Mouse (Mus musculus) T-helper 17 cell (primary cell): Measurements from ENCODE around the gene Rab11fip5.

Experiments
- in situ Hi-C, 2 experiments: fragments of 300-600 bp; cut with MboI, MseI; formaldehyde crosslinking; loops; 1 replicate in 1 of 2; 2 replicates in 1 of 2; pipeline ENCODE4 v1.15.1; 2025; ENCODE audit warnings: high pct_unique_total_duplicates in 2 of 2

The Rab11fip5 gene

DNA sequence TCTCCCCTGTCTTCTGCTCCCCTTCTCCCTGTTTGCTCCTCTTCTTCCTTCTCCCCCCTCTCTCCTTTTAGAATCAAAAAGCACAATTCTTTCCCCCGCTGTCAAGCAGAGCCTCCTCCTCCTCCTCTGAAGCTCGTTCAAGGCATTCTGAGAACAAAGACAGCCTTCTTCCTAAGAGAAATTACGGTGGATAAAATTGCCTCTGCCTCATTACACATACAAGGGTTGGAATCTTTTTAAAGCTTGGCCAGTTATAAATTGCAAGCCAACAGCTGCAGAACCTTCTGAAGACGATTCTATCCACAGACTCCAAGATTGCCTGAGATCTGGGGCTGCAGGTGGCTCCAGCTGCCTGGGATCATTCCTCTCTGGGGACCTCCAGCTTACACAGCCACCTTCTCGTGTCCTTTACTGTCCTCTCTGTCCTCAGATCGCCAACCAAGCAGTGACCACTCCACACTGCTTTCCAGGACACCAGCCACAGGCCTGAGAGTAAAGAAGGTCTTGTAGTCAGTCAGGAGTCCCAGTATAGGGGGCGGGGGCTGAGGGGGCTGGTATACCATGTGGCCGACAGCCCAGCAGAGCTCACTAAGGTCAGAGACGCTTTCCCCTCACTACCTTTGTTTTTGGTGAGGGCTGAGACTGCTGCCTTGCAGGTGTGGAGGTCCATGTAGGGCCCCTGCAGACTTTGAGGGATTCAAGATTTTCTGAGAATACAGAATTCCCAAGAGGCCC lies 60.2 kb downstream of the Rab11fip5 start:
- in situ Hi-C loops = no loop called here

- in situ Hi-C loops = no loop called here
Measured at GRCm38 (mm10) chr6:85307894-85308293, 66.5 kb downstream of the Rab11fip5 start.

DNA sequence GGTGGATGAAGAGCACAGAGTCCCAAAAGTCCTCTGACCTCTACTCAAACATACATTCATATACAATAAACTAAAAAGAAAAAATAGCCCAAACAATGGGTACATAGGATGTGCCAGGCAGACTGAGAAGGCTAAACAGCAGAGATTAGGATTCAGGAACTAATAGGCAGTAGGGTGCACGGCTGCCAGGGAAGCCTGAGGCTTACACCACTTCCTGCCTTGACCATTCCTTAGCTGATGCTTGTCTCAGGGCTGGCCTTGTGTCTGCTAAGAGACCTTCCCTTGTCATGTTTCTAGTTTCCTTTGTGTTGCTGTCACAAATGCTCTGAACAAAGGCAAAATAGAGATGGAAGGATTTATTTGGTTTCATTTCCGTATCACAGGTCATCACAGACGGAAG lies 68.1 kb downstream of the Rab11fip5 start:
- in situ Hi-C loops = no loop called here

DNA sequence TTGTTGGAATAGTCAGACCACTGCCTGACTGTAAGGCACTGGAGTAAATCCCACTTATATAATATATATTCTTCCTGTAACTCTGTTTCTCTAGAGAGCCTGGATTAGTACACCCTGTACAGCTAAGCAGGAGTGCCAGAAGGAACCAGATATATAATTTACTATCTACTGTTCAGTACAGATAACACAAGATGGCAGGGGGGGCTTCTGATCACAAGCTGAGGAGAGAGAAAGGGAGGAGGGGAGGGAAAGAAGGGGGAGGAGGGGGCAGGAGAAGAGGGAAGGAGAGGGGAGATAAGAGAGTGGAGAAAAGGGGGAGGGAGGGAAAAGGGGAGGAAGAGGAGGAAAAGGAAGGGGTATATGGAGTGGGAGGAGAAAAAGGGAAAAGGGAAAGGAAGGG lies 68.6 kb downstream of the Rab11fip5 start:
- in situ Hi-C loops = no loop called here

- in situ Hi-C loops = no loop called here
Measured at GRCm38 (mm10) chr6:85304966-85305365, 69.5 kb downstream of the Rab11fip5 start.

DNA sequence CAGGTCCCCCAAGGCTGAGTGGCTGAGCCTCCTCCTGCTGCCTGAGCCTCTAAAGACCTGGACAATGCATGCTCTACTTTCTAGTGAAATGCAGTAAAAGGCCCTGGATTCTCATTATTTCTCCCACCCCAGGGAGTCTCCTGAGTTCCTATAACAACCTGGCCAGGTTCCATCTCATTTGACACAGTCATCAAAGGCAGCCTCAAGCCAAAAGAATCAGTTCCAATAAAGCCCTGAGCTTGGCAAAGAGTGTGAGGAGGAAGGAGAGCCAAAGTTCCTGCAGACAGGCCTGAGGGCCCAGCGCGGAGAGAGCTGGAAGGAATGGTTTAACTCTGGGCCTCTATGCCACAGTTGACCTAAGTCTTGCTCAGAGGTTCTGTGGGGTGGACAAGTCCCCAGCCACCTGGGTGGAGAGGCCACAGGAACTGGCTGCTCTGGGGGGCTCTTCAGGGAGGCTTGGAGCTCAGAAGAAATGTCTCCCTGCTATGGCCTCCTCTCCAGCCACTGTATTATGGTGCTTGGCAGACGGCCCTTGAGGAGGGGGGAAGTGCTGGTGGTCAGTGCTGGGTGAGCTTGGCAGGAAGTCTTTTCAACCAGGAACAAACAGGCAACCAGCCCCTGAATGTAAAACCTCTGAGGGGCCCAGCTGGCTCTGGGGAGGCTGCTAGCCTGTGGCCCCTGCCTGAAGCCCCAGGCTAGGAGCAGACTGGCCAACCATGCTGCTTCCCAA lies 71.9 kb downstream of the Rab11fip5 start:
- in situ Hi-C loops = no loop called here

- in situ Hi-C loops = no loop called here
Measured at GRCm38 (mm10) chr6:85295384-85296167, 78.9 kb downstream of the Rab11fip5 start.

- in situ Hi-C loops = no loop called here
Measured at GRCm38 (mm10) chr6:85294004-85294379, 80.4 kb downstream of the Rab11fip5 start.

- in situ Hi-C loops = no loop called here
Measured at GRCm38 (mm10) chr6:85293255-85294003, 81.0 kb downstream of the Rab11fip5 start.

- in situ Hi-C loops = no loop called here
Measured at GRCm38 (mm10) chr6:85290869-85291824, 83.3 kb downstream of the Rab11fip5 start.

DNA sequence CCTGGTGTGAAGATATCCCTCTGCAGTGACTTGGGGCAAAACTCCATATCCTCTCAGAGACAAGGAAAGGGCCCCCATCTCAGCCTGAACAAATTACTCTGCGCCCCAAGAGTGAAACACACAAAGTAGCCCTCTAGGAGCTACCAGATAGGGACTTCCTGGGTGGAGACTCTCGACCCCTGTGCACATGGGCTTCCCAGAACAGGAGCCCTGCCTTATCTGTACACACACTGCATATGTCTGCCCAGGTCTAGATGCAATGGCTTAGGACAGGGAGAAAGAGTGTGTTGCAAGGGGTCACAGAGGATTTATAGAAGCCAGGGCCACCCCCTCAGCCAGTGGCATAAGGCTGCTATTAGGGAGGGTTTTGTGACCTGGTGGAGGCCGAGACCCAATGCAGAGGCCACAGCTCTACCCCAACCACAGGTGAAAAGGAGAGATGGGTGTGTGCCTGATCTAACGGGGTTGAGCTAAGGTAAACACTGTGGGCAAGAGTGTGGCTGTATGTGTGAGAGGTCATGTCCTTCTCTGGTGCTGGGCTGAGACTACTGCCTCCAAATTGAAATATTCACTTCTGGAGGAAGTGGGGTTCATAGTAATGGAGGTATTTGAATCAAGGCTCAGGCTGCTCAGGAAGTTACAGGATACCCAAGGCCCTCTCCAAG lies 86.1 kb downstream of the Rab11fip5 start:
- in situ Hi-C loops = no loop called here

DNA sequence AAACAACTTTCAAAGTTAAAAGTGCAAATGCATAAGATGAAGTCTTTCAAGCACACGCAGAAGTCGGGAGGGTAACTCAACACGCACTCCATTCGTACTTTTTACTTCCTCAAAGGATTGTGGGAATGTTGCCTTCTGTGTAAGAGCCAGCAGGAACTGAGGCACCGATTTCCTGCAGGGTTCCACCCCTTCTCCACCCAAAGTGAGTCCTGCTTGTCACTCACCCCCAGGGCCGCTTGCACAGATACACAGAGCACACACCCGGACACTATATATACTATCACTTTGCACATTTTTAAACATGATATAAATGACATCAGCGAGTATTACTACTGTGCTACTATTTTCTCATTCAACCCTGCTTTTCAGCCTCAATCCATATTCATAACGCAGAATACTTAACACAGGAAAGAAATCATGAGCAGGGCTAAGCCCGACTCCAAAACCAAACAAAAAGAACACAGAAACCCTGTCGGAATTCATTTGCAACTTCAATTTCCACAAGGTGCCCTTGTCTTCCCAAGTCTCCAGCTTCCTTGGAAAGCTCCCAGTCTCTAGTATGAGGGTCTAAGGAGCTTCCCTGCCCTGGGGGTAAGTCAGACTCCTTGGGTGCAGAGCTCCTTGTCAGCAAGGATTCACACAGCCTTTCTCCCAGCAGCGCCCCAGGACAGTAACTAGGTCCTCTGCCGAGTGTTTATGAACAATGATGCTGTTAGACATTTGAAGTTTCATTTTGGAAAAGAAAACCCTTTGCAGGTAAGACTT lies 88.0 kb downstream of the Rab11fip5 start:
- in situ Hi-C loops = no loop called here
